Mouse (Mus musculus) forebrain, embryonic 13.5 days (tissue): ENCODE data around the gene Mecp2. TPM values are rescaled to one million over a fixed set of nuclear protein-coding genes. Genes with fewer than 3 reads are reported as not detected.

Experiments
- ATAC-seq: fragments of 200-750 bp; cut with Nextera tagmentation; 2 replicates; pipeline ENCODE4 v1.8.0; 2017
- H3K27ac ChIP-seq: fragments of 300-500 bp; sonication (generic); 2 replicates; pipeline ENCODE4 v1.5.1; 2015; ENCODE audit warnings: inconsistent platforms, mild to moderate bottlenecking, moderate library complexity
- H3K27me3 ChIP-seq: fragments of 300-500 bp; sonication (generic); 2 replicates; pipeline ENCODE4 v1.6.1; 2015; ENCODE audit warnings: mild to moderate bottlenecking, inconsistent platforms
- H3K36me3 ChIP-seq: fragments of 300-500 bp; sonication (generic); 2 replicates; pipeline ENCODE4 v1.6.1; 2015; ENCODE audit warnings: mild to moderate bottlenecking, inconsistent platforms; ENCODE audit not compliant: poor library complexity, severe bottlenecking
- H3K4me1 ChIP-seq: fragments of 300-500 bp; sonication (generic); 2 replicates; pipeline ENCODE4 v1.6.1; 2015; ENCODE audit warnings: inconsistent platforms
- H3K4me2 ChIP-seq: fragments of 300-500 bp; sonication (generic); 2 replicates; pipeline ENCODE4 v1.6.1; 2015; ENCODE audit warnings: inconsistent platforms, mild to moderate bottlenecking, moderate library complexity
- H3K4me3 ChIP-seq: fragments of 300-500 bp; sonication (generic); 2 replicates; pipeline ENCODE4 v1.5.1; 2015; ENCODE audit warnings: mild to moderate bottlenecking, inconsistent platforms
- H3K9ac ChIP-seq: fragments of 300-500 bp; sonication (generic); 2 replicates; pipeline ENCODE4 v1.6.1; 2015; ENCODE audit warnings: mild to moderate bottlenecking, inconsistent platforms
- H3K9me3 ChIP-seq: fragments of 300-500 bp; sonication (generic); replicated peaks from 2 replicates; pipeline ENCODE4 v1.6.1; 2016; ENCODE audit warnings: inconsistent platforms
- WGBS: fragments of 180-500 bp; shearing (Covaris S2); methylation state at CpG from one replicate; pipeline ENCODE4 v1.1.7; 2015; 5-methylcytosine and 5-hydroxymethylcytosine counted together
- microRNA counts: library from miRNA; unstranded; fragments of <30 nt; microRNA quantifications from one replicate; lab custom pipeline; 2016
- microRNA-seq: library from miRNA; unstranded; fragments of <30 nt; microRNA quantifications from one replicate; pipeline ENCODE4, GENCODE M21; 2016
- polyA plus RNA-seq: library from polyadenylated mRNA; unstranded; fragments of >200 nt; fragmentation: Nextera tagmentation; extraction: Ambion mirVana; gene quantifications from 2 replicates; pipeline ENCODE4 v1.2.1, GENCODE M21; 2015

The Mecp2 gene
- polyA plus RNA-seq, 1 experiment from 2014 or later: 18.3 TPM

DNA sequence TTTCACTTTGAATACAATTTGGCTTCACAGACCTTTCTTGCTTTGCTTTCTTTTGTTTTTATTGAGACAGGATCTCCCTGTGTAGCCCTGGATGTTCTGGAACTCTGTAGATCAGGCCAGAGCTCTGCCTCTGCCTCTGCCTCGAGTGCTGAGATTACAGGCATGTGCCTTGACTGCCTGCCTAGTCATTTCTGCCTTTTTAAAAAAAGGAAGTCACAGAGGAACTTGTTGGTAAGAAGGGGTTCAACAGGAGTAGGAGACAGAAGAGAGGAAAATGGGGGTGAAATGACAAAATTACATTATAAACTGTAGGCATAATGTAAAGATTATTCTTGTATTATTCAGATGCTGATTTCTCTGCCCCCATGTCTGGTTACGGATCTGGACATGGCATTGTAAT, 131.5 kb downstream of the Mecp2 start:
- Histone ChIP-seq H3K36me3 (no peaks in the 10 kb centered on the region), H3K4me2 (no peak overlapping the region), H3K4me1 (0 out of 2 replicates have a peak, but pooled peaks cover 5% of the 10 kb centered on the region), H3K9me3 (no peaks in the 10 kb centered on the region), H3K27ac (no peak overlapping the region), H3K4me3 (no peak overlapping the region), H3K9ac (no peak overlapping the region), H3K27me3 (no peaks in the 10 kb centered on the region)
- ATAC-seq: no peak
- WGBS: 77% methylated on average over 2 of the region's 2 CpGs

DNA sequence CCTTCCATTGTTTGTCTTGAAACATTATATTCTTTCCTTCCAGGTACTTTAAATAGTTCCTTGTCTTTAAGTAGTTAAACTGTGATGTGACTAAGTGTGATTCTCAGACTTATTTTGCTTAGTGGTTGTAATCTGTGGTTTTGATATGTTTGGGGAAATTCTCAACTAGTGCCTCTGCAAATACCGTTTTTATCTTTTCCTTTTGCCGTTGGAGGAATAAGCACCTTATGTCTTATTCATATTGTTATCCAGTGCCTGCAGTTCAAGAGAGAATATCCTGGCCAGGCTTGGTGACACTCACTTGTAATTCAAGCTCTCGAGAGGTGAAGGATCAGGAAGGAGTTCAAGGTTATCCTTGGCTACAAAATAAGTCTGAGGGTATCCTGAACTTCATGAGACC, 134.1 kb downstream of the Mecp2 start:
- Histone ChIP-seq H3K36me3 (no peaks in the 10 kb centered on the region), H3K4me1 (0 out of 2 replicates have a peak, but pooled peaks cover 5% of the 10 kb centered on the region), H3K27ac (no peak overlapping the region), H3K9ac (no peak overlapping the region), H3K27me3 (no peaks in the 10 kb centered on the region), H3K4me2 (no peak overlapping the region), H3K9me3 (no peaks in the 10 kb centered on the region), H3K4me3 (no peak overlapping the region)
- 88% methylated on average over 3 of the region's 3 CpGs for WGBS
- ATAC-seq: no peak

- no peaks in the 10 kb centered on the region for H3K36me3 ChIP-seq
- H3K27ac ChIP-seq: peak overlapping the region; percentile 54; the same call in 1 of the 2 replicates
- H3K4me3 ChIP-seq: no peak overlapping the region
- H3K9ac ChIP-seq: no peak overlapping the region
- H3K27me3 ChIP-seq: no peaks in the 10 kb centered on the region
- ATAC-seq: peak; percentile 85
- H3K9me3 ChIP-seq: no peaks in the 10 kb centered on the region
- 0 out of 2 replicates have a peak, but pooled peaks cover 5% of the 10 kb centered on the region for H3K4me1 ChIP-seq
- H3K4me2 ChIP-seq: peak overlapping the region; percentile 28
- WGBS: 20% methylated on average over 8 of the region's 8 CpGs
These were observed 136.0 kb downstream of the Mecp2 start for GRCm38 (mm10) chrX:73998911-73999869.

GRCm38 (mm10) chrX:73977783-73978182, 157.4 kb downstream of the Mecp2 start:
- no peak for ATAC-seq
- Histone ChIP-seq H3K4me1 (no peaks in the 10 kb centered on the region), H3K27me3 (no peaks in the 10 kb centered on the region), H3K9me3 (no peaks in the 10 kb centered on the region), H3K27ac (no peak overlapping the region), H3K4me2 (no peak overlapping the region), H3K36me3 (no peaks in the 10 kb centered on the region), H3K4me3 (no peak overlapping the region), H3K9ac (no peak overlapping the region)
- WGBS: 56% methylated on average over 1 of the region's 1 CpGs

MicroRNA genes within 50 kb of the gene (microRNA counts, 519-probe panel; counts per million panel counts)
- 177 counts per million, percentile 53 among the panel's probes with 10 or more counts for microRNA mmu-miR-718 (lab: Ali Mortazavi, UCI)

Small RNA genes lying within 50 kb of the gene (microRNA-seq; reads per million reads assigned to microRNA genes)
- 1.6 reads per million for gene Mir5132
- gene Mir718: not detected

Other genes with a start within 250 kb of the Mecp2 start
- gene Avpr2, start 243.3 kb downstream of the Mecp2 start, polyA plus RNA-seq: 0.15 and 0.24 TPM in 2 replicates
- 42.7 and 45.4 TPM in 2 replicates for gene L1cam, start 239.3 kb downstream of the Mecp2 start, polyA plus RNA-seq
- 1.7 and 2.0 TPM in 2 replicates for gene Arhgap4, start 213.5 kb downstream of the Mecp2 start, polyA plus RNA-seq
- 127 and 132 TPM in 2 replicates for gene Naa10, start 213.4 kb downstream of the Mecp2 start, polyA plus RNA-seq
- 7.2 and 8.9 TPM in 2 replicates for gene Renbp, start 204.5 kb downstream of the Mecp2 start, polyA plus RNA-seq
- 59.4 and 68.9 TPM in 2 replicates for gene Hcfc1, start 169.0 kb downstream of the Mecp2 start, polyA plus RNA-seq
- gene Irak1, start 111.4 kb downstream of the Mecp2 start, polyA plus RNA-seq: 38.9 and 39.4 TPM in 2 replicates
- gene Opn1mw, start 7.9 kb downstream of the Mecp2 start, polyA plus RNA-seq: not detected in 2 replicates
- gene Tex28, start 32.5 kb upstream of the Mecp2 start, polyA plus RNA-seq: not detected in 2 replicates
- gene Tktl1, start 41.9 kb upstream of the Mecp2 start, polyA plus RNA-seq: 0.14 TPM in 1 of 2 replicates, not detected in the other
- gene Flna, start 114.5 kb upstream of the Mecp2 start, polyA plus RNA-seq: 102 and 128 TPM in 2 replicates
- gene Emd, start 119.3 kb upstream of the Mecp2 start, polyA plus RNA-seq: 22.5 and 23.1 TPM in 2 replicates
- gene Rpl10, start 135.4 kb upstream of the Mecp2 start, polyA plus RNA-seq: 601 and 642 TPM in 2 replicates
- 80.6 and 88.4 TPM in 2 replicates for gene Taz, start 146.5 kb upstream of the Mecp2 start, polyA plus RNA-seq
- 1.5 and 2.7 TPM in 2 replicates for gene Dnase1l1, start 147.0 kb upstream of the Mecp2 start, polyA plus RNA-seq
- gene Atp6ap1, start 161.7 kb upstream of the Mecp2 start, polyA plus RNA-seq: 125 and 138 TPM in 2 replicates
- 731 and 768 TPM in 2 replicates for gene Gdi1, start 169.6 kb upstream of the Mecp2 start, polyA plus RNA-seq
- gene Fam50a, start 177.7 kb upstream of the Mecp2 start, polyA plus RNA-seq: 66.2 and 70.3 TPM in 2 replicates
- gene Plxna3, start 193.7 kb upstream of the Mecp2 start, polyA plus RNA-seq: 42.9 and 46.5 TPM in 2 replicates
- 101 and 116 TPM in 2 replicates for gene Lage3, start 218.3 kb upstream of the Mecp2 start, polyA plus RNA-seq
- 67.8 and 79.5 TPM in 2 replicates for gene Ubl4a, start 237.9 kb upstream of the Mecp2 start, polyA plus RNA-seq
- gene Slc10a3, start 238.0 kb upstream of the Mecp2 start, polyA plus RNA-seq: 6.6 and 7.8 TPM in 2 replicates